Comparison of ENCODE assay signal across 6 mouse cellular contexts in genomic region chr13:13358602-13359001, GRCm38 (mm10). TPM values are rescaled to one million over a fixed set of nuclear protein-coding genes. Genes with fewer than 3 reads are reported as not detected.
A peak's percentile ranks its signal among the peaks of the same experiment; 100 is the strongest.
DNase-seq lines count a peak whose midpoint lies in the region; ATAC-seq and TF ChIP-seq lines count a peak whose summit lies in the region.
"Not testable (repeated sequence)": the region's sequence is repeated elsewhere in the genome, so short reads cannot be mapped to it uniquely, and the experiment has no call there.
"Had no signal": no experiment of that assay in that cellular context is flagged by ENCODE, and none has a peak within 500 bp of the region (broad histone marks: within the 10 kb centered on the region; RNA-seq: fewer than 3 reads in every experiment).

No protein-coding gene starts in this region.

- H3K9ac ChIP-seq in heart, embryonic 11.5 days (ENCODE audit: low read depth, low read length); heart, embryonic 13.5 days; heart, embryonic 15.5 days; heart, postnatal 0 days (replicated peaks; ENCODE audit: low read depth, low read length); limb, embryonic 14.5 days (ENCODE audit: low read depth, low read length, severe bottlenecking): not testable (repeated sequence)

- H3K4me3 ChIP-seq in heart, embryonic 11.5 days (ENCODE audit: low read depth, low read length); heart, embryonic 13.5 days; limb, embryonic 14.5 days (replicated peaks; ENCODE audit: low read length): not testable (repeated sequence)
- peak overlapping the region; percentile 23 for H3K4me3 ChIP-seq in heart, embryonic 15.5 days
- H3K4me3 ChIP-seq in heart, postnatal 0 days (ENCODE audit: low read depth, low read length): peak overlapping the region; percentile 11; the same call in 1 of the 2 replicates

- ATAC-seq in heart, embryonic 11.5 days (replicated peaks; ENCODE audit: insufficient number of reproducible peaks, low FRiP score, low TSS enrichment); heart, embryonic 13.5 days (ENCODE audit: extremely low read depth, insufficient number of reproducible peaks, low FRiP score, low TSS enrichment): not testable (repeated sequence)
- peak; percentile 34; the same call in 1 of the 2 replicates for ATAC-seq in heart, embryonic 15.5 days (replicated peaks; ENCODE audit: insufficient number of reproducible peaks, insufficient read depth, low FRiP score, low read depth)
- peak; percentile 48 for ATAC-seq in heart, postnatal 0 days (ENCODE audit: insufficient read depth, low read depth)
- peak; percentile 26; the same call in 1 of the 2 replicates for ATAC-seq in limb, embryonic 14.5 days (ENCODE audit: low FRiP score, low read depth)

- H3K27me3 ChIP-seq in heart, embryonic 11.5 days (ENCODE audit: control insufficient read depth, insufficient read depth, low read length); heart, embryonic 13.5 days (replicated peaks); heart, embryonic 15.5 days; heart, postnatal 0 days (ENCODE audit: control insufficient read depth, insufficient read depth, low read length); limb, embryonic 14.5 days (ENCODE audit: control insufficient read depth, insufficient read depth, low read length): not testable (repeated sequence)

- 54% methylated on average over 7 of the region's 7 CpGs for WGBS in heart, embryonic 11.5 days (ENCODE audit: insufficient replicate concordance)
- WGBS in heart, embryonic 13.5 days: 57% methylated on average over 7 of the region's 7 CpGs
- 50% methylated on average over 7 of the region's 7 CpGs for WGBS in heart, embryonic 15.5 days
- WGBS in heart, postnatal 0 days: 49% methylated on average over 7 of the region's 7 CpGs
- 53% methylated on average over 7 of the region's 7 CpGs for WGBS in limb, embryonic 14.5 days

- H3K36me3 ChIP-seq in heart, embryonic 11.5 days (ENCODE audit: control insufficient read depth, insufficient read depth, low read length); heart, embryonic 13.5 days; heart, embryonic 15.5 days; heart, postnatal 0 days (replicated peaks; ENCODE audit: control insufficient read depth, insufficient read depth, low read length); limb, embryonic 14.5 days (ENCODE audit: control insufficient read depth, insufficient read depth, low read length): not testable (repeated sequence)

- not testable (repeated sequence) for H3K4me1 ChIP-seq in heart, embryonic 11.5 days (ENCODE audit: control insufficient read depth, insufficient read depth, low read length); heart, postnatal 0 days (ENCODE audit: control insufficient read depth, insufficient read depth); limb, embryonic 14.5 days (ENCODE audit: control insufficient read depth, insufficient read depth, low read length)
- H3K4me1 ChIP-seq in heart, embryonic 13.5 days: peaks cover 24% of the 10 kb centered on the region
- H3K4me1 ChIP-seq in heart, embryonic 15.5 days (replicated peaks): peaks cover 12% of the 10 kb centered on the region; the same call in 1 of the 2 replicates

- not testable (repeated sequence) for H3K9me3 ChIP-seq in heart, embryonic 11.5 days (replicated peaks; ENCODE audit: control insufficient read depth, low read length); heart, embryonic 13.5 days; heart, embryonic 15.5 days (replicated peaks); heart, postnatal 0 days (replicated peaks; ENCODE audit: control insufficient read depth, low read length); limb, embryonic 14.5 days (ENCODE audit: control insufficient read depth, low read length)

- not testable (repeated sequence) for H3K4me2 ChIP-seq in heart, embryonic 11.5 days; limb, embryonic 14.5 days (replicated peaks; ENCODE audit: low read depth, low read length, severe bottlenecking)
- H3K4me2 ChIP-seq in heart, embryonic 13.5 days: 0 out of 2 replicates have a peak overlapping the region, but pooled peaks have one; percentile 35
- H3K4me2 ChIP-seq in heart, embryonic 15.5 days: peak overlapping the region; percentile 45
- peak overlapping the region; percentile 37 for H3K4me2 ChIP-seq in heart, postnatal 0 days (ENCODE audit: low read depth, low read length)

- not testable (repeated sequence) for TF ChIP-seq EP300 in heart, postnatal 0 days (IDR thresholded peaks at IDR 0.05; ENCODE audit: low read depth)

- TF ChIP-seq CTCF in heart, postnatal 0 days (IDR thresholded peaks at IDR 0.05; ENCODE audit: low read depth): not testable (repeated sequence)

- peak overlapping the region; percentile 54; the same call in 1 of the 2 replicates for H3K27ac ChIP-seq in heart, embryonic 11.5 days (ENCODE audit: low read depth, low read length)
- H3K27ac ChIP-seq in heart, embryonic 13.5 days (replicated peaks): peak overlapping the region; percentile 53
- peak overlapping the region; percentile 87 for H3K27ac ChIP-seq in heart, embryonic 15.5 days
- peak overlapping the region; percentile 58 for H3K27ac ChIP-seq in heart, postnatal 0 days (ENCODE audit: low read depth)
- not testable (repeated sequence) for H3K27ac ChIP-seq in limb, embryonic 14.5 days (replicated peaks; ENCODE audit: low read depth, low read length)

- not testable (repeated sequence) for TF ChIP-seq POLR2A in limb, embryonic 14.5 days (IDR thresholded peaks at IDR 0.05; ENCODE audit: borderline replicate concordance, extremely low read depth, insufficient read depth, insufficient read length)

- DNase-seq in heart, postnatal 0 days (ENCODE audit: low spot score); limb, embryonic 14.5 days (ENCODE audit: low spot score): not testable (repeated sequence)

RNA-seq across cellular contexts. Expression of gene Gpr137b, which starts 35.2 kb away (rescaled TPM):
- 13.8 and 15.0 TPM in 2 replicates for polyA plus RNA-seq in heart, embryonic 11.5 days (2014; fragmentation: Nextera tagmentation; extraction: Ambion mirVana)
- polyA plus RNA-seq in heart, embryonic 13.5 days (2015; fragmentation: Nextera tagmentation; extraction: Ambion mirVana): 10.0 and 11.0 TPM in 2 replicates
- 18.3 TPM in 2 replicates for polyA plus RNA-seq in heart, embryonic 15.5 days (2015; fragmentation: Nextera tagmentation; extraction: Ambion mirVana)
- total RNA-seq in heart, postnatal 0 days (2014; rRNA removed; ENCODE audit: low replicate concordance): 5.2 and 6.2 TPM in 2 replicates
- 5.8 and 6.1 TPM in 2 replicates for polyA plus RNA-seq in heart, postnatal 0 days (2015; fragmentation: Nextera tagmentation; extraction: Ambion mirVana)
- 14.8 and 14.9 TPM in 2 replicates for polyA plus RNA-seq in limb, embryonic 14.5 days (2012; rRNA removed)
- 11.0 and 11.7 TPM in 2 replicates for polyA plus RNA-seq in limb, embryonic 14.5 days (2014; fragmentation: Nextera tagmentation; extraction: Ambion mirVana)
- polyA plus RNA-seq: erythroblast, embryonic 14.5 days had no signal
